Mouse (Mus musculus): Measurements from ENCODE around the gene Gnat2.

Gene Gnat2

DNA sequence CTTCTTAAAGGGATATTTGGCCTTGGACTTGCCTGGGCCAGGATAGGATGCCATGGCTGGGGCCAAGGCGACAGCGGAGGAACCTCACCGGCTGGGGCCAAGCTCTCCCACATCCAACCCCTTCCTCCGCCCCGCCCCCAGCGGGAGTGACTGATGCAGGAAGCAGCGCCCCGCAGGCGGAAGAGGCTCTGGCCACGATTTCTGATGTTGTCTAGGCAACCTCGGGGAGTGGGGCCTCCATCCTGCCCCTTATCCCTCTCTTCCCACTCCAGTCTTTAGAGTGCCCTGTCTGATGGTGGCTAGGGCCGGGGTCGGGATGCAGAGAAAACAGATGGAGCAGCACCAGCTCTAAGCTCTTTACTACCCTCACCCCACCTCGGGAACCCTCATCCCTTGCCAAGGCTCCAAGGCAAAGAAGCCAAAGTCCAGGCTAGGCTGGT is 7.3 kb upstream of the Gnat2 start:
- DNase-seq, result peak; percentile 98

DNA sequence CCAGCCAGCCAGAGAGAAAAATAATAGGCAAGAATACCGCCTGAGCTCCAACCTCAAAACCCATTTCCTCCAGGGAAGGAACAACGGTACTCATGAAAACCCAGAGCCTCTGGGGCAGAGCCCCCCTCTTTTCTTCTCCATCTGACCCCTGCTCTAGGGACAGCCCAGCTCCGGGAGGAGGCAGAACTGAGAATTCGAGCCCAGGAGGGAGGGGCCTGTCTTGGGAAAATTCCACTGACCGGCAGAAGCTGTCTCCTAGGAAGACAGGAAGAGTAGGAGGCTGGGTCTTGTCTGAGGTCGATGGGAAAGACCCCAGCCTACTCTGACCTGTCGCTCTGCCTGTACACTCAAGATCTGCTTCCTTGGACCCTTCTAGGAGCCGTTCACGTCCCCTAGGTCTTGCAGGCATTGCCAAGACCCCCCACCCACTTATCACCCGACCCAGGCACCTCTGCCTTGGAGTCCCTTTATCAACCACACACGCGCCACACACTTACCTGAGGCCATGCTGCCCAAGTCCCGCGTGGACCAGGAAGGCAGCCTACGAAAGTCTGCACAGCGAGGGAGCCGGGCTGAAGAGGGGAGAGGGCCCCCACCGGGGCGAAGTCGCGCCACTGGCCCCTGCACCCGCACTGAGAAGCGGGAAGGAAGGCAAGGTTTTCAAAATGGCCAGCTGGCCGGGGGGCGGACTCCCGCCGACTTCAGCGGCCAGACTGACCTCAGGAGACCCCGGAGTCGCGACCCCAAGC is 6.7 kb upstream of the Gnat2 start:
- peak; percentile 88 to 93 for DNase-seq

DNA sequence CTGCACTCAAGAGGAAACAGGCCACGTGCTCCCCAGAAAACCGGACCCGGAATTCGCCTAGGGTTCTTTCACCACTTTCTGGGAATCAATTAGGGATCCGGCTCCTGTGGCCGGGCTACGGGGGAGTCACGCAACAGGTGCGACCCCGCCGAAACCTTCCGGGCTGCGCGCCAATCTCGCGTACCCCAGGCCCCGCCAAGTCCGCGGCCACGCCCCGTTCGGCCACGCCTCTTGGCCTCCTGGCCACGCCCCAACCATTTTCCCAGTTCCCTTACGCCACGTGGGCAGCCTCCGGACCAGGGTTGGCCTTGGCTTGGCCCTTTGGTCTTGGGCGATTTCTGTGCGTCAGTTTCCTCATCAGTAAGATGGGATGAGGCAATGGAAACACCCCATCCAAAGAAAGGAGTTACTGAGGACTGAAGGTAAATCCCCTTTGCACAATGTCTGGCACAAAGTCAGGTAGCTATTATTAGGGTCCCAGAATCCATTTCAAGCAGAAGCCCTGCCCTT is 6.1 kb upstream of the Gnat2 start, which contains the start of gene Ampd2:
Gene Ampd2, minus strand, starts transcription at position 182 of the 510 bp plus-strand sequence.
- peak; percentile 91 to 93 for DNase-seq

GRCm38 (mm10) chr3:108087329-108087728 is 5.3 kb upstream of the Gnat2 start:
- peak in 1 of 2 experiments; percentile 23 for DNase-seq

- DNase-seq, result no peak
These were observed 3.7 kb upstream of the Gnat2 start for GRCm38 (mm10) chr3:108088842-108089380.

GRCm38 (mm10) chr3:108089916-108090315 is 2.7 kb upstream of the Gnat2 start:
- DNase-seq, result no peak

GRCm38 (mm10) chr3:108090561-108090960 is 2.0 kb upstream of the Gnat2 start:
- no peak for DNase-seq

DNA sequence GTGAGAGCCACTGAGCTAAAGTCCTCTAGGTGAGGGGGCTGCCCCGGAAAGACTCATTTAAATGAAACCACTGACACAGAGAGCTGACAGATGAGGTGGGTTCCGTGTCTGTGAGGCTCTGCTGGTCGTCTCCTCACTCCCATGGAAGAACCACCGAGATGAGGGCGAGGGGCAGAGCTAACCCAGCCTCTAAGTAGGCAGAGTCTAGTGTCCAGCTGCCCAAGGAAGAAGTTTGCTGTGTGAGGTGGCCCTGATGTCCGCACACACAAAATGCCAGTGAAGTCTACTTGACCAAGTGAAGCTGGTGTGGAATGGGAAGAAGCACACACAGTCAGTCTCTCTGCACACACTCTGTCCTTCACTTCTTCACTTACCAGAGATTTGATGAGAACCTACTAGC is 559 bp upstream of the Gnat2 start:
- DNase-seq, result no peak

- no peak for DNase-seq
These were observed 717 bp downstream of the Gnat2 start for GRCm38 (mm10) chr3:108093306-108093705.

- no peak for DNase-seq
These were observed 1.6 kb downstream of the Gnat2 start for GRCm38 (mm10) chr3:108094146-108094545.

GRCm38 (mm10) chr3:108094976-108095760 is 2.6 kb downstream of the Gnat2 start:
- no peak for DNase-seq

- no peak for DNase-seq
These were observed 3.6 kb downstream of the Gnat2 start for GRCm38 (mm10) chr3:108096226-108096625.

- no peak for DNase-seq
These were observed 4.1 kb downstream of the Gnat2 start for GRCm38 (mm10) chr3:108096726-108097125.

GRCm38 (mm10) chr3:108097656-108098055 is 5.1 kb downstream of the Gnat2 start:
- no peak for DNase-seq

DNA sequence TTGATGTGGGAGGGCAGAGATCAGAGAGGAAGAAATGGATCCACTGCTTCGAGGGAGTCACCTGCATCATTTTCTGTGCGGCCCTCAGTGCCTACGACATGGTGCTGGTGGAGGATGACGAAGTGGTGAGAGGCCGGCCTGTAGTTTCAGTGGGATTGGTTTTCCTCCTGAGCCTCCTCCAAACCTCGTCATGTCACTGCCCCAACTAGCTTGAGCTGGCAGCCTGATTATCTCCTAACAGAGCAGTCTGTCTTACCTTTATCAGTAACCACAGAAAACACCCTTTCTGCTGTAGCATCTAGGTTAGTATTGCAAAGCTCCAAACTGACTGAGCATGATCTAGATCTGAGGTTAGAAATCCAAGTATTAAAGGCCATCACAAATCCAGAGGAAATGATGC is 5.7 kb downstream of the Gnat2 start:
- DNase-seq, result no peak

- DNase-seq, result no peak
These were observed 9.0 kb downstream of the Gnat2 start for GRCm38 (mm10) chr3:108101594-108101993.

DNA sequence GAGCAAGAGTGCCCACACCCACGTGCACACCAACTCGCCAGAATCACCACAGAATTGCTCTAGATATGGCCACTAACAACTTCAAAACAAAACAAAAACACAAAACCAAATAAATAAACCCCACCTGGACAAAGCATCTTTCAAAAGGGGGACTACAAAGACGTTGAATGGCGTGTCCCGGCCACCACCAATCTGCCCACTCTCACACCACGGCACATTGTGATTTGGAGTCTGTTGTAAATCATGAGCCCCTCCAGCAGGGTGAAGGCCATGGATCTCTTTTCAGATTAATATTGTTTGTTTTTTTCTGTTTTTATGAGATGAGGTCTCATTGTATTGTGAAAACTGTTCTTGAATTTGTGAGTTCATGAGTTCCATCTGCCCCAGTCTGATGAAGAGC is 9.5 kb downstream of the Gnat2 start:
- no peak for DNase-seq

- DNase-seq, result no peak
These were observed 12.7 kb downstream of the Gnat2 start for GRCm38 (mm10) chr3:108105281-108105680.

DNA sequence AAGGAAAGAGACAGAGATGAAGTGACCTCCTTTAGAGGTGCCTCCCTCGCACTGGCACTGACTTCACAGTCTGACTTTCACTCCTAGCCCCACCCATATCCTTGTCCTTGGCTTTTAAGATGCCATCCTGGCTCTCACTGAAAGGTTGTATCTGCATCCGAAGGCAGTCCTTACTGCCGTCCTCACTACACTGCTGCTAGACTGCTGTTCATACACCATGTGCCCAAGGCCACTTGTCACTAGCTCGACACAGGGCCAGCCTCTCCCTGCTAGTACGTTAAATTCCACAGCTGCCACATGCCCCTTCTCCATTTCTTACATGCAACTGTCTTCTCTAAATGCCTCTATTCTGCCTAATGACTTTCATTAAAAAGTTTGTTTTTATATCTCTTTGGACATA is 18.7 kb downstream of the Gnat2 start:
- DNase-seq, result no peak

DNA sequence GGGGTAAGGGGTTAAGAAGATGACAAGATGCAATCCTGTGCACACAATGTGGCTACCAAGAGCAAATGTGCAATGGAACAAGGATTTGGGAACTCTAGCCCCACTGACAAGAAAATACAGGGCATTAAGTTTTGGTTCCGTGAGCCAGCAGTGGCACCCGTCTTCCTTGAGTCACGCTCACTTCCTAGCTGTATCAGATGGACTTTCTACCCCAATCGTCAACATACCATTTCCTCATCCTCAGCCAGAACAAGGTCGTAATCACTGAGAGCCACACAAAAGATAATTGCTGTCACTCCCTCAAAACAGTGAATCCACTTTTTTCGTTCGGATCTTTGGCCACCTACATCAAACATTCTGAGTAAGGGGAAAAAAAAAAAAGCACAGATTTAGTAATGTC is 19.7 kb downstream of the Gnat2 start:
- no peak for DNase-seq

- no peak for DNase-seq
These were observed 20.1 kb downstream of the Gnat2 start for GRCm38 (mm10) chr3:108112666-108113065.

- peak; percentile 21 to 45 for DNase-seq
These were observed 21.2 kb downstream of the Gnat2 start for GRCm38 (mm10) chr3:108113591-108114289.

DNA sequence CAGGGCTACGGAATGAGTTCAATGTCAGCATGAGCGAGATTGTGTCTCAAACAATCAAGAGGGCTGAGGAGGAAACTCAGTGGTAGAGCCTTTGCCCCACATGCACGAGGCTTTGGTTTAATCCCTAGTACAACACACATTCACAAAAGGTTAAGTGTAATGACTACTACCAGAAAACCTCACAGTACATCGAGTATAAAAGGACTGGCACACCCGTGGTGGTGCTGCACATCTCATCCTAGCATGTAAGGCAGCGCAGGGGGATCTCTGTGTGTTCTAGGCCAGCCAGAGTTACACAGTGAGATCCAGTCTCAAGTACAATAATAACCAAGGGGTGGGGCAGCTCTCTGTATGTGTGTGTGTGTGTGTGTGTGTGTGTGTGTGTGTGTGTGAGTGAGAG is 24.9 kb downstream of the Gnat2 start:
- no peak for DNase-seq
